Mouse (Mus musculus) layer of hippocampus, postnatal 14 days (tissue): ENCODE measurements around the gene Uvrag. TPM values are rescaled to one million over a fixed set of nuclear protein-coding genes. Genes with fewer than 3 reads are reported as not detected.
"Not testable (repeated sequence)": the region's sequence is repeated elsewhere in the genome, so short reads cannot be mapped to it uniquely, and the experiment has no call there.

Experiments used
- DNase-seq, 2 experiments: peaks; one replicate each; pipeline ENCODE4 v3.0.0; 2021 to 2022; ENCODE audit warnings: low spot score in 2 of 2, mixed read lengths in 1 of 2
- total RNA-seq, 2 experiments: library from RNA; stranded (reverse); gene quantifications; 2 replicates each; pipeline ENCODE4 v1.2.3; 2021

The Uvrag gene
- total RNA-seq, 2 experiments from 2014 or later: 44.6 to 45.8 TPM

DNA sequence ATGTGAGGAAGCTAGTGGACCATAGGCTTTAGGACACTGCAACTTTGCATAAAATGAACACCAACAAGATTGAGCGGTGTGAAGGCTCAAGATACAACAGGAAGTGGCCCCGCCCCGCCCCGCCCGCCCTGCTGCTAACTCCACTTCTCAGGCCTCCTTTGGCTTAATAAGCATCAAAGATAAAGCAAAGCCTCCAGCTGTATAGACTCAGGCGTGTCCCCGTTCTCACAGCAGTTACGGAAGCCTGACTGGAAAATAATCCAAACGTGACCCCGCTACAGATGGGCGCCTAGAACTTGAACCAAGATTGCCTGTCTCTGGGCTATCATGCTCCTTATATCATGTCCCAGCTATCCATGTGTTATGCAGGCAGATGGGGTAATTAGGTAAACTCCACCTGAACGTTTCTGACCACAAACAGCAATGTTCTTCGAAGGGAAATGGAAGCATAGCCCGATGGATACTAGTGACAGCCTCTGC, 153.9 kb downstream of the Uvrag start:
- no peak for DNase-seq

DNA sequence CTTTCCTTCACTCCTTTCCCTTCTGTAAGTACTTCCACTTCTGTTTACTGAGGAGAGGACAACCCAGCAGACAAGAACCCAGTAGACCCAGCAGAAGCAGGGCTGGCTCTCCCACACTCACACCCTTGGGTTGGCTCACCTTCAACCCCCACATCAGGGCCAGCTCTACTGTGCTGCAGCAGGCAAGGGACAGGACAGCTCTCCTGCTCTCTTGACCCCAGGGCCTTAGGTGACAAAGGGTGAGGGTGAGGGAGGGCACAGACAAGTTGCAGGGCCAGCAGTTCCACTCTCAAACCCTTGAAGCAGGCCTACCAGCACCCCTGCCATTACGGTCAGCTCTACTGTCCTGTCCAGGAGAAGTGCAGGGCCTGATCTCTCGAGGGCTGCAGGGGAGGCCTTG, 155.0 kb downstream of the Uvrag start:
- no peak for DNase-seq

DNA sequence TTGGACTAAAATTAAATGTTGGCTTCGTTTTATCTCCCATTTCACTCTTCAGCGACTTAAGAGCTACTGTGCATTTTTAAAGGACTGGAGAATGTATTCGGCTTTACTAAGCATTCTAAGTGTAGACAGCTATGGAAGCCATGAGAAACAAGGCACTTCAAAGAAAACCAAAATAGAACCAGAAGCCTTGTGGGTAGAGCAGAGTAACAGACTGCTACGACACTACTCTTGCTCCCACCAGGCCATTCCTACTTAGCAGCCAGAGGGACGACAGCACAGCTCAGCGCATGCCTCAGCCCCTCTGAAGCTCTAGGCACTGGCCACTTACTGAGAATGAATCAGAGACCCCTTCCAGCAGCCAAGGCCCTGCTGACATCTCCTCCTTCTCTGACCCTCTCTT, 155.5 kb downstream of the Uvrag start:
- DNase-seq: no peak

DNA sequence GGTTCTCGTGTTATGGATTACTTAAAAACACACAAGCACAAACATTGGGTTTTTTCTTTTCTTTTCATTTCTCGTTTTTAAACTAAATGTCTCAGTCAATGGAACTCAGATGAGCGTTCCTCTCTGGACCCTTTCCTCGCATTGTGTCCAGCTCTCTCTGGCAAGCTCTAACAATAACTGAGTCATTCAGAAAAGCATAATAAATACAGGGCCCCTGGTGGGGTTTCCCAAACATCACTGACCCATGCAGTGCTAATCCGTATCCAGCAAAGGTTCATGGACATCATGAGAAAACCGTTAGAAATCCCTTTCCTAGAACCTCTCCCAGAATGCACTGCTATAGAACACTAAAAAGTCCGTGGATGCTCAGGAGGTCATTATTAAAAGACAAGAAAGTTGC, 156.6 kb downstream of the Uvrag start:
- no peak for DNase-seq

DNA sequence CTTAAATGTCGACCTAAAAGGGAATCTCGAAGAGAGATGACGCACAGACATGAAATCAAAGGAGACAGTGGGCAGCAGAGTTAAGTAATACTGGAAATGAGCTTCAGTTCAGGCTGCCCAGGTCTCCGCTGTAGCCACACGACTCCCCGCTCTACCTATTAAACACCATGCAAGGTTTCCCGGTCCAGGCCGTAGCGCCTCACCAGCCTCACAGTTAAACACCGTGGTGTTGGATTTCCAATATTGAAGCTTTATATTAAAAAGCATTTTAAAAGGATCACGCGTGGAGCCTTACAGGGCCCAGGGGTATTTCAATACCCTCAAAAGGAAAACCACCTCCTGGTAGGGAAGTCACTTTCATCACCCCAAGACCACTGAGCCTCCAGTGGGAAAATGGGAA, 157.9 kb downstream of the Uvrag start:
- no peak for DNase-seq

DNA sequence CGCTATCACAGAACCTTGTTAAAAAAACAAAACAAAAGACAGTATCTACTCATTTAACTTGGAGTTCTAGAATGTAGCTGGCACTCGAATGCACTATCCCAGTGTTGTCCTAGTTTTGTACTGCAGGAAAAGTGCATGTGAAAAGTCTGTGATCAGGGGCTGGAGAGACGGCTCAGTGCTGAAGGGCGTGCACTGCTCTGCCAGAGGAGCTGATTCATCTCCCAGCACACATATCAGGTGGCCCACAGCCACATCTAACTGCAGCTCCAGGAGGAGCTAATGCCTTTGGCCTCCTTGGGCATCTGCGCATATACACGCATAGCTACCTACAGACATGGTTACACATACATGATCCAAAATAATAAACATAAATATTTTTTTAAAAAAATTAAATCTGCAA, 159.5 kb downstream of the Uvrag start:
- DNase-seq: no peak

DNA sequence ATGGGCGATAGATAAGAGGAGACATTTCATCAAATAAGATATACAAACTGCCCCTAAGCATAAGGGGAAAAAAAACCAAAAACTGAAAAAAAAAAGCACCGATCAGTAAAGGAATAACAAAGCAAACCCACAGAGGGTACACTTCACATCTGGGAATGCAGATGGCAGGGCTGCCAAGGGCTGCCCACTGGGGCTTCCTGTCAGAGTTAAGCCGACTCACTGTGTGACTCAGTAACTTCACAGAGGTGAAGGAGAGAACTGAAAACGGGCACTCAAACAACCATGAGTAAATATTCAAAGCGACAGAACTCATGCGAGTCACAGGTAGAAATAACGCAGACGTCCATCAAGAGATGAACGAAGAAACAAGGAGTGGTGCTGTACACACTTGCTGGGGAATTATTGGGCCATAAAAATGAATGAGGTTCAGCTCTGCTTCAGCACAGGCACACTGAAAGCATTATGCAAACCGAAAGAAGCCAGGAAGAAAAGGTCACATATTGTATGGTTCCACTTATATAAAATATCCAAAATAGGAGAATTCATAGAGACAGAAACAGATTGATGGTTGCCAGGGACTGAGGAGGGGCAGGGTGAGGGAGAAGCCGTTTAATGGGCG, 164.0 kb downstream of the Uvrag start:
- DNase-seq: no peak

DNA sequence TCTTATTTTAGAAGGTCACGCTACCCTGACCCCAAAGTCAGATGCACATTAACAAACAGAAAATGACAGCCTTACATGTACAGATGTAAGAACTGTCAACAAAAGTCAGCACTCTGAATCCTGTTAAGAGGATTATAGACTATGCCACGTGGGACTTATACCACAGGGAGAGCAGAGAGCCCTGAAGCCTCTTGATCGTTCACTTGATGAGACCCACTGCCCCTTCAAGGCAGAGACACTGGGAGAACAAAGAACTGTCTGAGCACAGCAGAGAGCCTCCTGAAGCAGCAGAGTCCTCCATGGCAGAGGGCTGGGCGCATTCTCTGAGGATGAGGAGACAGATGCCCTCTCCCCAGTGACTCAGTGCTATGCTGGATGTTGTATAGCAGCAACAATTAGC, 166.4 kb downstream of the Uvrag start:
- no peak for DNase-seq

DNA sequence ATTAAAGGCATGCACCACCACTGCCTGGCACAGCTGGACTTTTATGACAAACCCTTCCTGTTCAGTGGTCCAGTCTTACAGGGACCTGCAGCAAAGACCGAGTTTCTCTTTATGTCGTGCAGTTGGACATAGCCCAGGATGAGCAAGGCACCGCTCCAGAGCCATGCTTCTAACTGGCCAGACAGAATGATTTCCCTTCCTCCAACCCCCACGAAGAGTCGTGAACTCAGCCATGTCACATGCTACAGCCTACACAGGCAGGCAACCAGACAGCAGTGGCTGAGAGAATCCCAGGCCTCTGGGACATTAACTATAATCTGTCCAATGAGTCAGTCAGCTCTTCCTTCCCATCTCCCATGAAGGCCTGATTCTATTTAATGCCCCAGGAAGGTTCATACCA, 170.2 kb downstream of the Uvrag start:
- DNase-seq: no peak

DNA sequence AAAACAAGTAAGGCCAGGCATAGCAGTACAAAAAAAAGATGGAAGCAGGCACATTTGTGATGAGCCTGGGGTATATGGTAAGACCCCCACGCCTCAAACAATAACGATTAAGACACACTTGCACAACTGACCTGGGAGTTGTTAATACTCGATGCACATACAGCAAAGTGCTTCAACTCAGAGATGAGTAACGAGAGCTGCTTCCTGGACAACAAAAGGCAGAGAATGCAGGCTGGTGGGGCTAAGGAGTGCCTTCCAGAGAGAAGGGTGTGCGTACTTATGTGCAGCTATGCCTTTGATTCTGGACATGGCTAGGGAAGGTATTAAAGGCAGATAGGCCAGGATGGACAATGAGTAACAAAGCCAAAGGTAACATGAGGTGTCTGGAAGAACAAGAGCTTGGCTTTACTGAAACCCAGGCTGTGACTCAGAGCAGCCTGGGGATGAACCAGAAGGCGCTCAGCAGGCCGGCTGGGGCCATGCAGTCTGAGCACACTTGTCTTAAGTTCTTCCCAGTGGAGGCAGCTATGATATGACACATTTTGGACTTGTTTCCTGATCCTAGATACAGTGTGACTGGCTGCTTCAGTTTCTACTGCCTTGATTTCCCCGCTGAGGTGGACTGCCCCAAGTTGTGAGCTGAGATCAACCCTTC, 172.1 kb downstream of the Uvrag start:
- DNase-seq: no peak

DNA sequence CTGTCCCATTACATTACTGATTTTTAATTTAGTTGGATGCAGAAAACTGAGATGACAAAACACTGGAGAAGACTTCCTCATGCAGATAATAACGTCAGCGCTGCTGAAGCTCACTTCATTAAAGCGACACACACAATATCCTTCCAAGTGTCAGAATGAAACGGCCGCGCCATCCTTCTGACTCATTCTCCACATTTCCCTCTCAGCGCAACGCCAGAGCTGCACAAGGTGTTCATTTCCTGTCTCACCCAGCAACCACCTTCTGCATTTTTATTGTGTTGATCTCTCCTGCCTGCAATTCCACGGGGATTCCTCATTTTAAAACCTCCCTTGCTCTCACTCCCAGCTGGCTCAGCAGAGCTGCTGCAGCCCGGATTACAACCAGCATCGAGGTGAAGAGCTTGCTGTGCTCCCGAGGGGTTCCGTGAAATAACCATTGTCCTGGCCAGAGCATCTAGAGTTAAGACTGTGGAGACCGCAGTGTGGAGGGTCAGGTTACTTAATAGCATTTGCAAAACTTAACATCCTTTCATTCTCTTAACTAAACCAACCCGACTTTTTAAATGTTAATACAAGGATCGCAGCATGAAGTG, 172.8 kb downstream of the Uvrag start:
- DNase-seq: no peak

DNA sequence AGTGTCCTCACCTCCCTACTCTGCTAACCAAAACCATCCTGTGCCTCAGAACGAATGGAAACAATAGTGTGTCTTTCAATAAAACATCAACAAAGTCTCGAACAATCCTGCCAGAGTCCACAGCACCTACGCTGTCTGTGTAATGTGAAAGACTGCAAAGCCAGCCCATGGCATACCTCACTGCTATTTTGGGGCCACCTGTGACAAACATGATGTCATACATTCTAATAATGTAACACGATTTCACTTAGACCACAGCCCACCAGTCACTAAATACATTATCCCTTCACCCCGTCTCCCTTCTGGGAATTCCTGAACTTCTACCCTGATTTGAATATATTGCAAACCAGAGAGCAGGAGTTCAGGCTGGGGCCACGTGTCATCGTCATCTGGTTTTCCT, 173.3 kb downstream of the Uvrag start:
- no peak for DNase-seq

DNA sequence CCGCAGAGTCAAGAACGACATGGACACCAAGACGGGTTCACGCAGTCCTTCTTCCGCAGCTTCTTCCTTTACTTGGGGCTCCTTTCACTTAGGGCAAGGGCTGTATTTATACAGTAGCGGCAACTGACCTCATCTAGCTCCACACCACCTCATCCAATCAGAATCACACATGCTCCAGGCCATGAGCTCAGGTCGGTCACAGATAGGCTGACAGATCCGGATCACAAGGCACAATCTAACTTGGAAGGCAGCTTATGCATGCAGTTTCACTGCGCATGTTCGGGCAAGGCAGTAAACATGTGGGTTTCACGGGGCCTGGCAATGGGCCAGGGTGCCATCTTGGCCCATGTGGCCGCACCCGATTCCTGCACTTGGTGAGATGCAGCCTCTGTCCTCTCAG, 177.4 kb downstream of the Uvrag start:
- DNase-seq: not testable (repeated sequence)

DNA sequence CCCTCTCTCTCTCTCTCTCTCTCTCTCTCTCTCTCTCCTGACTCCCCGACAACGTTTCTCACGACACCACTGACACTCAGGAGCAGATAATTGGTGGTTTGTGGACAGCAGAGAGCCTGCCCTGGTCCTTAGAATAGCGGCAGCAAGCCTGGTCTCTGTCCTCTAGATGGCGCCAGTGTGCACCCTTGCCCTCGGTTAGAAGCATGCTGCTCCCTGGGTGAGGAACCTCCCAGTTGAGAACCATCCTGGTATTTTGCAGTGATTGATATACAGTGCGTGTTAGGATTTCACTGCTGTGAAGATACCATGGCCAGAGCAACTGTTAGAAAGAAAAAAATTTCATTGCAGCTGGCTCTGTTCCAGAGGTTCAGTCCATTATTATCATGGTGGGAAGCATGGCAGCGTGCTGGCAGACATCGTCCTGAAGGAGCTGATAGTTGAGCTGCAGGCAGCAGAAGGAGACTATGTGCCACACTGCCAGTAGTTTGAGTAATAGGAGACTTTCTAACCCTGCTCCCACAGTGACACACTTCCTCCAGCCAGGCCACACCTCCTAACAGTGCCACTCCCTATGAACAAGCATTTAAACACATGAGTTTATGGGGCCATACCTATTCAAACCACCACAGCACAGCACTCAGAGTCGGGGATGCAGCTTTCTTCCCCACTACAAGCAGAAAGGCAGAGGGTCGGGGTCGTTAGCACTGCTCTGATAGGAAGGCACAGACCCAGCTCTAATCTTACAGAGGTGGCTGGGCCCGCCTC, 178.2 kb downstream of the Uvrag start:
- peak; percentile 52 to 67 for DNase-seq

DNA sequence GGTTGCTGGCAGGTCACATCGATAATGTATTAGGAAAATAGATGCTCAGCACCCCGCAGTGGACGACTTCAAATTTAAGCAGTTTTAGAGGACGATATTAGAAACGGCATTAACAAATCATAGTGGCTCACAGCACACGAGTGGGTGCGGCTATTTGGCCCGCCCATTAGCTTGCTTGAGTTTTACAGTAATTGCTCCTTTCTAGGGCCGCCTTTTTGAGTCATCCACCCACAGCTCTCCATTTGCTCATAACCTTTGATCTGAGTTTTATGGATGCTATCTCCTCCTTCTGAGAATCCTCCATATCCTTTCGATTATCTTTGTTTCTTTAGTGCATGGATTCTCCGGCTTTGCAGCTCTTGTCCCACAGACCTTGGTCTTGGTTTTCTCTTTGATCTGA, 178.9 kb downstream of the Uvrag start:
- DNase-seq: no peak

DNA sequence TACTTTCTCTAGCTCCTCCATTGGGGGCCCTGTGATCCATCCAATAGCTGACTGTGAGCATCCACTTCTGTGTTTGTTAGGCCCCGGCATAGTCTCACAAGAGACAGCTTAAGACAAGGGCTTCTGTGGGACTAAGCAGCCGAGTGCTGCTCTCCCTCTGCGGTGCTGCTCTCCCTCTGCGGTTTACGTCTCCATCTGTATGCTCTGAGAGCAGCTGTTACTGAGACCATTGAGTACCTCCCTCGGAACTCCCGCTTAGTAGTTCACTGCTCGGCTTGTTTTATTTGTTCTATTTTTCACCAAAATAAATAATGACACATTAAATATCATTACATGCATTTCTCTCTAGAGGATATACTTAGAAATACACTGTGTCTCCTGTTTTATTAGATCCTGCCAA, 180.7 kb downstream of the Uvrag start:
- DNase-seq: peak in 1 of 2 experiments; percentile 20

DNA sequence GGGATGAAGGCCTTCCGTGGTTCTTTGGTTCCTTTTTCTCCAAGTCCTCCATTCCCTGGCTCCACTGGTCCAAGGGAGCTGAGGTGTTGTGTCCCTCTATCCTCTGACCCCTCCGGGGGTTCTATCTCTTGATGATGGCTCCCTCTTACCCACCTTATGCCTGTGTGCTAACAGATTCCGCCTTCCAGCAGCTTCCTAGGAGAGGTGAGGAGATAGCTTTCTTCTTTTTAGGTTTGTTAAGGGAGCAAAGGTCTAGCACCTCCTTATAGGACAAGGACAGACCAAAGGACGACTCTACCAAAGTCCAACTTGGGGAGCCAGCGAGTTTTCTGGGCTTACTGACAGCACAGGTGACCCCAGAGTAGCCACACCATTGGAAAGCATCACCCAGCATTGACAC, 181.7 kb downstream of the Uvrag start:
- no peak for DNase-seq

DNA sequence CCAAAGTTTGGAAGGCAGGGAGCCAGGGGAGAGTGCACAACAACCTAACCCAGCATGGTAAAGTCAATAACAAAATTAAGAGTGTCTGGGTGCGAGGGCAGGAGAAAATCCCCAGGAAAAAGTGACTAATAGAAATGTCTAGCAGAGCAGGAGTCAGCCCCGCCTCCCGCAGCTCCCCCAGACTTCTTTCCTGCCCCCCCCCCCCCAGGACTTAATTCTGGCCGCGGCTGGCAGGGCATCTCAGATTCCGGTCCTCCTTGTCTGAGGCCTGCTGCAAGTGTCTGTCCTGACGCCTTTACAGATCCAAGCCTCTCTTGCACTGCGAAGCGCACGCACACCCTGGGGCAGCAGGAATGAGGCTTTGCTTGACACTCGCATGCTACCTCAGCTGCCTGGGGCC, 182.8 kb downstream of the Uvrag start:
- DNase-seq: no peak

DNA sequence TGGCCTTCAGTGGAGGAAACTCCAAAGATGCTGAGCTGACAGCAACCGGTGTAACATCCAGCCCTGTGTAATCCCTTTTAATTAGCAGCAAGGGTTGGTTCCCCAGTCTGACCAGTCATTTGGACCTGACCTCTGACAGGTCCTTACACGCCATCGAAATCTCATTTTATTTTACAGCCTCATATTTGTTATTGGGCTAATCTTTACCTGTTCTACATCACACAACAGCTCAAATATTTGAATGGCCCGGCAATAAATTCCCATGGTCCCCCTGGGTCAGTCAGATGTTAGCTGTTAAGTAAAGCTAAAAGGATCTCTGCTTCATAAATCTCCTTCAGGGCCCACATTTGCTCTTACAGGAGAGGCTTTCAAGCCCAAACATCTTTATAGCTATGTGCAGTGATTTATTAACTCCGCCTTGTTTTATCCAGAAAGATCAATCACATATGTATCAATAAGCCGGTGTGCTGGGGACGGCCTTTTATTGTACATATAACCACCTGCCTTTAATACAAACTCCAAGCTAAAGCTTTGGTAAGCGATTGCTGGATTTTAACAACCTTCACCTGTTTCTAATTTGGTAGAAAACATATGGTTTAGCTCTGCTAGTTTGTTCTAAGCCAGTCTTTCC, 183.7 kb downstream of the Uvrag start:
- DNase-seq: no peak

DNA sequence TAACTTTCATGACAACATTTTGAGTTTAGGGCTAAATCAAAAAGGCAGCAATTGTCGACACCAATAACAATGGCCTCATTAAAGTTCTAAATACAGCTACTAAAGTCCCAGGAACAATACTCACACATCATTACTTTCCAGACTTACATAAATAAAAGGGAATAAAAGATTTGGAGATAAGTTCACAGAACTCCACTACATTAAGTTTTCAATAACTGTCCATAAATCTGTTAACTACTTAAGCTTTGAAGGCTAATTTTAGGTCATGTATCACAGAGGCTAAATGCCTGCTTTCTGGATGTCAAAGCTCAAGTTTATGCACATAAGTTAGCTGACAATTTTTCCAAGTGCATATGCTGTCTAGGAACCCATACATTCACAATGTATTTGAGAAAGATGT, 184.3 kb downstream of the Uvrag start:
- no peak for DNase-seq

DNA sequence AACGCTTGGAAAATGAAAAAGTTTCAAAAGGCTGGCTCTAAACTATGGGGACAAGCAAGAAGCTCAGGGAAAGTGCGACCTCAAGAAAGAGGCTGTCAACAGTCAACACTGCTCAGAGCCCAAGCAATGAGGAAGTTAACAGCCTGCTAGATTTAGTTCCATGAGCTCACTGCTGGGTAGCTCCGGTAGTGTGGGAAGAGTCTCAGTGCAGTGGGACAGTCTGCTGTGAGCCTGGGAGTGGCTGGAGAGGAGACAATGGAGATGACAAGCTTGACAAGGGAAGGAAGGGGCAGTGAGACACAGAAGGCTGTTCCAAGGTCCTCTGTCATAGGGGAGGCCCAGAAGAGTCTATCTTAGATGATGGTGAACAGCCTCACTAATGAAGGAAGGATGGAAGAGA, 187.3 kb downstream of the Uvrag start:
- no peak for DNase-seq

DNA sequence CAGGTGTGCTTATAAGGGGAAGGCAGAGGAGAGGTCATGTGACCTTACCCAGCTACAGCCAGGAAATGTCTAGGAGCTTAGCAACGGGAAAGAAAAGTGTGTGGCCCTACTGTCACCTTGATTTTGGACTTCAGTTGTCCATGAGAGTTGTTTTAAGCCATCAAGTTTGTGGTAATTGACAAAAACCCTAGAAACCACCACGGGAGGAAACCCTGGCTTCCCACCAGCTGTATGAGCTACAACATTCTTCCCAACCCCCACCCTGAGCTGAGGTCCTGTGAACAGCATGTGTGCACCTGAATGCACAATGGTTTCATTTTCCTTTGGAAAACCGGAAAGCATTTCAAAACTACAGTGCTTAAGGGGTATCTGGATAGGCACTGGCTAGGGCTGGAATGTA, 196.0 kb downstream of the Uvrag start:
- no peak for DNase-seq
